In the genomic region with DNA sequence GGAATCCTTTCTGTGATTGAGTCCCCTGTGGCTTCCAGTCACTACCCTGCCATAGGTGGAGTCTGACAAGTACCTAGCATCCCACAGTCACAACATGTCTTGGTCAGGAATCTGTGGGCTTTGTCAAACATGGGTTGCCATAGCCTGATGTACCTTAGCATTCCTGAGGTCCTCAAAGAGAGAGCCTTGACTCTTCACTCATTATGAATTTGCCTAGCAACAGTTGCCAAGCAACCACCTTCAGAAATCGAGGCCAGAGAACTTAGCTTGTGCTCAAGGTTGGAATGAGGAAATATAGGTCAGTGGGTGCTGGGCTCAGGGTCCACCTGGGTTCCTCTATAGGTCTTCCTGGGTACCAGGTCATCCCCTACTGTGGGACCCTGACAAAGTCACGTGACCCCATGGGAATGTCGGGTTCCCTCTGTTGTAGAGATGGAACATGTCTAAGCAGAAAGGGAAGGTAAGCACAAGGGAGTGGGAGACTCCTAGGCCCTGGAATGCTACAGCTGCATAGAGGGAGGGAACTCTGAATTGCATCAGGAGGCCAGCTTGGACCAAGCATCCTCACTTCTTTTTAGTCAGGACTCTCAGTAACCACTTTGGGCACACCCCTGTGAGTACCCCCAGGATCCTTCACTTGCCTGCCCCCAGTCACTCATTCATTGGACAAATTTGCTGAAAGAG, we compare ENCODE assay signal across 18 mouse cellular contexts. TPM values are rescaled to one million over a fixed set of nuclear protein-coding genes. Genes with fewer than 3 reads are reported as not detected.
DNase-seq lines count a peak whose midpoint lies in the region; ATAC-seq lines count a peak whose summit lies in the region.
"Had no signal": no experiment of that assay in that cellular context is flagged by ENCODE, and none has a peak within 500 bp of the region (broad histone marks: within the 10 kb centered on the region; RNA-seq: fewer than 3 reads in every experiment).

No protein-coding gene starts in this region.

- H3K9ac ChIP-seq in forebrain, embryonic 14.5 days (ENCODE audit: low read length), result no peak overlapping the region
- H3K9ac ChIP-seq in forebrain, embryonic 15.5 days (replicated peaks), result no peak overlapping the region
- H3K9ac ChIP-seq in midbrain, embryonic 13.5 days (replicated peaks), result no peak overlapping the region
- no peak overlapping the region for H3K9ac ChIP-seq in midbrain, embryonic 11.5 days (ENCODE audit: low read length)
- no peak overlapping the region for H3K9ac ChIP-seq in midbrain, embryonic 16.5 days (ENCODE audit: low read depth, low read length)
- H3K9ac ChIP-seq: embryonic facial prominence, embryonic 15.5 days; limb, embryonic 12.5 days had no signal

- H3K4me2 ChIP-seq in forebrain, embryonic 14.5 days (ENCODE audit: low read length), result no peak overlapping the region
- no peak overlapping the region for H3K4me2 ChIP-seq in forebrain, embryonic 15.5 days (replicated peaks)
- no peak overlapping the region for H3K4me2 ChIP-seq in midbrain, embryonic 13.5 days (replicated peaks)
- H3K4me2 ChIP-seq in midbrain, embryonic 11.5 days, result no peak overlapping the region
- no peak overlapping the region for H3K4me2 ChIP-seq in midbrain, embryonic 16.5 days (ENCODE audit: low read length)
- H3K4me2 ChIP-seq: embryonic facial prominence, embryonic 15.5 days; limb, embryonic 12.5 days had no signal

- H3K4me1 ChIP-seq in forebrain, embryonic 14.5 days (ENCODE audit: control insufficient read depth, insufficient read depth, low read length), result no peaks in the 10 kb centered on the region
- no peaks in the 10 kb centered on the region for H3K4me1 ChIP-seq in forebrain, embryonic 15.5 days
- peaks cover 8% of the 10 kb centered on the region for H3K4me1 ChIP-seq in midbrain, embryonic 13.5 days (replicated peaks)
- no peaks in the 10 kb centered on the region; the same call in 1 of the 2 replicates for H3K4me1 ChIP-seq in midbrain, embryonic 11.5 days (ENCODE audit: control insufficient read depth, insufficient read depth, low read length)
- peaks cover 15% of the 10 kb centered on the region for H3K4me1 ChIP-seq in midbrain, embryonic 16.5 days (ENCODE audit: control insufficient read depth, insufficient read depth, low read length)
- H3K4me1 ChIP-seq: embryonic facial prominence, embryonic 15.5 days; limb, embryonic 12.5 days; megakaryocyte, embryonic 14.5 days had no signal

- DNase-seq in forebrain, embryonic 14.5 days (ENCODE audit: low spot score), result peak; percentile 52
- no peak for DNase-seq in midbrain, embryonic 11.5 days (ENCODE audit: low spot score, missing footprints)
- peak; percentile 50 for DNase-seq in brain, embryonic 18.5 days (ENCODE audit: low read depth, low spot score)
- DNase-seq in embryo, embryonic 10.5 days (ENCODE audit: low spot score), result no peak
- DNase-seq in spleen, adult 18-20 months, result no peak
- DNase-seq: cerebellum, postnatal 25 days; heart, adult 18-20 months; heart, postnatal 14 days; kidney, adult 11 months; lung, adult 18-20 months; thymus, postnatal 36 days had no signal

- H3K27ac ChIP-seq in forebrain, embryonic 14.5 days (ENCODE audit: low read depth, low read length), result no peak overlapping the region
- no peak overlapping the region; the same call in 1 of the 2 replicates for H3K27ac ChIP-seq in forebrain, embryonic 15.5 days (replicated peaks)
- H3K27ac ChIP-seq in midbrain, embryonic 13.5 days, result no peak overlapping the region
- no peak overlapping the region for H3K27ac ChIP-seq in midbrain, embryonic 11.5 days (ENCODE audit: low read depth, low read length)
- H3K27ac ChIP-seq in midbrain, embryonic 16.5 days (ENCODE audit: low read length), result peak overlapping the region; percentile 75
- H3K27ac ChIP-seq: embryonic facial prominence, embryonic 15.5 days; limb, embryonic 12.5 days had no signal

- H3K9me3 ChIP-seq in forebrain, embryonic 14.5 days (replicated peaks; ENCODE audit: control insufficient read depth, low read length), result no peaks in the 10 kb centered on the region
- 0 out of 2 replicates have a peak, but pooled peaks cover 3% of the 10 kb centered on the region for H3K9me3 ChIP-seq in forebrain, embryonic 15.5 days
- no peaks in the 10 kb centered on the region; the same call in 1 of the 2 replicates for H3K9me3 ChIP-seq in midbrain, embryonic 13.5 days
- peaks cover 5% of the 10 kb centered on the region; the same call in 1 of the 2 replicates for H3K9me3 ChIP-seq in midbrain, embryonic 11.5 days (ENCODE audit: control insufficient read depth, low read length)
- no peaks in the 10 kb centered on the region for H3K9me3 ChIP-seq in midbrain, embryonic 16.5 days (replicated peaks; ENCODE audit: control insufficient read depth, low read length, poor library complexity, severe bottlenecking)
- H3K9me3 ChIP-seq: embryonic facial prominence, embryonic 15.5 days had no signal

- H3K36me3 ChIP-seq in forebrain, embryonic 14.5 days (ENCODE audit: control insufficient read depth, insufficient read depth, low read length), result no peaks in the 10 kb centered on the region
- H3K36me3 ChIP-seq in forebrain, embryonic 15.5 days, result no peaks in the 10 kb centered on the region
- no peaks in the 10 kb centered on the region for H3K36me3 ChIP-seq in midbrain, embryonic 13.5 days
- H3K36me3 ChIP-seq in midbrain, embryonic 11.5 days (ENCODE audit: control insufficient read depth, insufficient read depth, low read length), result no peaks in the 10 kb centered on the region
- no peaks in the 10 kb centered on the region for H3K36me3 ChIP-seq in midbrain, embryonic 16.5 days (ENCODE audit: control insufficient read depth, insufficient read depth, low read length)
- H3K36me3 ChIP-seq: embryonic facial prominence, embryonic 15.5 days; limb, embryonic 12.5 days had no signal

- no peak overlapping the region for H3K4me3 ChIP-seq in forebrain, embryonic 14.5 days (ENCODE audit: low read depth, low read length)
- H3K4me3 ChIP-seq in forebrain, embryonic 15.5 days, result no peak overlapping the region
- no peak overlapping the region for H3K4me3 ChIP-seq in midbrain, embryonic 13.5 days (replicated peaks)
- no peak overlapping the region for H3K4me3 ChIP-seq in midbrain, embryonic 11.5 days (ENCODE audit: low read depth, low read length)
- no peak overlapping the region for H3K4me3 ChIP-seq in midbrain, embryonic 16.5 days (ENCODE audit: low read depth, low read length)
- H3K4me3 ChIP-seq: embryonic facial prominence, embryonic 15.5 days; limb, embryonic 12.5 days; megakaryocyte, embryonic 14.5 days had no signal

- no peak for ATAC-seq in forebrain, embryonic 14.5 days
- no peak for ATAC-seq in forebrain, embryonic 15.5 days (replicated peaks)
- peak; percentile 29; the same call in 1 of the 2 replicates for ATAC-seq in midbrain, embryonic 13.5 days
- ATAC-seq in midbrain, embryonic 11.5 days (ENCODE audit: low FRiP score), result no peak
- peak; percentile 68 for ATAC-seq in midbrain, embryonic 16.5 days
- ATAC-seq: activated CD4-positive, CD25-positive, alpha-beta regulatory T cell, adult 4 months had no signal

- WGBS in forebrain, embryonic 14.5 days, result 60% methylated on average over 3 of the region's 3 CpGs
- 62% methylated on average over 3 of the region's 3 CpGs for WGBS in forebrain, embryonic 15.5 days
- whole genome bisulfite sequencing in midbrain, embryonic 13.5 days, result 52% methylated on average over 3 of the region's 3 CpGs
- 62% methylated on average over 3 of the region's 3 CpGs for WGBS in midbrain, embryonic 11.5 days
- 56% methylated on average over 3 of the region's 3 CpGs for WGBS in midbrain, embryonic 16.5 days

- H3K27me3 ChIP-seq in forebrain, embryonic 14.5 days (replicated peaks; ENCODE audit: control insufficient read depth, insufficient read depth, low read length), result no peaks in the 10 kb centered on the region
- H3K27me3 ChIP-seq in forebrain, embryonic 15.5 days, result 0 out of 2 replicates have a peak, but pooled peaks cover 3% of the 10 kb centered on the region
- no peaks in the 10 kb centered on the region for H3K27me3 ChIP-seq in midbrain, embryonic 13.5 days
- H3K27me3 ChIP-seq in midbrain, embryonic 11.5 days (ENCODE audit: control insufficient read depth, insufficient read depth, low read length), result no peaks in the 10 kb centered on the region
- no peaks in the 10 kb centered on the region for H3K27me3 ChIP-seq in midbrain, embryonic 16.5 days (ENCODE audit: control insufficient read depth, insufficient read depth, low read depth, low read length)
- H3K27me3 ChIP-seq: embryonic facial prominence, embryonic 15.5 days; limb, embryonic 12.5 days had no signal

RNA-seq across cellular contexts. Expression of gene Plxna1, which starts 57.9 kb away (rescaled TPM):
- polyA plus RNA-seq in forebrain, embryonic 14.5 days (2014; fragmentation: Nextera tagmentation; extraction: Ambion mirVana), result 26.8 and 31.9 TPM in 2 replicates
- 39.5 and 45.7 TPM in 2 replicates for polyA plus RNA-seq in forebrain, embryonic 15.5 days (2015; fragmentation: Nextera tagmentation; extraction: Ambion mirVana)
- 53.1 and 69.4 TPM in 2 replicates for polyA plus RNA-seq in midbrain, embryonic 13.5 days (2015; fragmentation: Nextera tagmentation; extraction: Ambion mirVana)
- polyA plus RNA-seq in midbrain, embryonic 11.5 days (2014; fragmentation: Nextera tagmentation; extraction: Ambion mirVana), result 24.5 and 29.1 TPM in 2 replicates
- polyA plus RNA-seq in midbrain, embryonic 16.5 days (2015; fragmentation: Nextera tagmentation; extraction: Ambion mirVana), result 64.0 and 78.9 TPM in 2 replicates

Comparison
In these comparisons a context has a peak if more than half of its experiments do, and no peak if none do; other contexts are left out.
1. ATAC-seq: peak in midbrain, embryonic 13.5 days (single experiment) and midbrain, embryonic 16.5 days (single experiment); none in forebrain, embryonic 14.5 days (single experiment), forebrain, embryonic 15.5 days (single experiment) and midbrain, embryonic 11.5 days (single experiment).
2. DNase-seq: peak in forebrain, embryonic 14.5 days (single experiment) and brain, embryonic 18.5 days (single experiment); none in midbrain, embryonic 11.5 days (single experiment), embryo, embryonic 10.5 days (single experiment) and spleen, adult 18-20 months (0 of 2).